Mouse (Mus musculus): ENCODE measurements around the gene Chn2. TPM values are rescaled to one million over a fixed set of nuclear protein-coding genes. Genes with fewer than 3 reads are reported as not detected.
"Not testable (repeated sequence)": the region's sequence is repeated elsewhere in the genome, so short reads cannot be mapped to it uniquely, and the experiment has no call there.

Chn2 gene
- polyA plus RNA-seq, 1 experiment from 2014 or later: 6.2 TPM

DNA sequence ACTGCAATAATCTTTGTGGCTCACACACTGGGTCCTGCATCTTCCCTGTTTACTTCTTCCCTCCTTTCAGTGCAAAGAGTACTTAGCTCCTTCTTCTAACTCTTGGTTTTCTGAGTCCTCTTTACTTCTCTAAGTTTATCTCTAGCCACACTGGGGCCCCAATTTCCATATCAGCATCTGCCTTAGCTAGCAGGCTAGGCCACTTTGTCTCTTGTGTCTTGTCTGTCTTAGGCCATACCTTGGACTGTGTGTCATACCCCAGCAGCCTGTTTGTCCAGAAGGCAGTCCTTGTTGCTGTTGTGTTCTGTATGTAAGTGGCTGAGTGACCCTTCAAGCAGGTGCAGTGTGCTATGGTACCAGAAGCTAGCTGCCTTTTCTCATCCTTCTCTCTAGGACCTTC, 124.3 kb downstream of the Chn2 start:
- Histone ChIP-seq H3K9ac (ENCODE audit: low read depth, low read length) (no peak overlapping the region), H3K4me2 (no peak overlapping the region), H3K27ac (ENCODE audit: low read depth, low read length) (no peak overlapping the region), H3K4me1 (ENCODE audit: control insufficient read depth, insufficient read depth, low read length) (no peaks in the 10 kb centered on the region), H3K27me3 (ENCODE audit: control insufficient read depth, insufficient read depth, low read length) (no peaks in the 10 kb centered on the region), H3K4me3 (ENCODE audit: low read depth, low read length) (no peak overlapping the region), H3K36me3 (ENCODE audit: control insufficient read depth, insufficient read depth, low read length) (no peaks in the 10 kb centered on the region), H3K9me3 (replicated peaks; ENCODE audit: control insufficient read depth, low read length) (no peaks in the 10 kb centered on the region)
- no peak for ATAC-seq (replicated peaks; ENCODE audit: insufficient number of reproducible peaks, low FRiP score, low TSS enrichment)

DNA sequence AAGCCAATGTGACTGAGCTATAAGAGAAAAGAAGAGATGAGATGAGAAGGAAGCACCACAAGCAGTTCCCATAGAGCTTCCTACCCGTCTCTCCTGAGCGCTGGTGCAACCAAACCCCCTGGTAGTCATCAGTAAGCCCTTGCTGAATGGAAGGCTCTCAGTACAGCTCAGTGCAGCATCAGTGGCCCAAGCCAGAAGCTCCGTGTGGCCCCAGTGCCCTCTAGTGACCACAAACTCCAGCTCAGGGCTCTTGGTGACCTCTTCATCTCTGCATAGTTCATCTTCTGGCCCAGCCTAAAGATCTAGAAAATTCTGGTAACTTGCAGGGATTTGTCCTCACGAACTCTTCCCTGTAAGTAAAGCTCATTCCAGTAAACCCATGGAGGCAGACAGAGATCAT, 125.4 kb downstream of the Chn2 start:
- Histone ChIP-seq H3K4me3 (ENCODE audit: low read depth, low read length) (no peak overlapping the region), H3K9ac (ENCODE audit: low read depth, low read length) (no peak overlapping the region), H3K4me1 (ENCODE audit: control insufficient read depth, insufficient read depth, low read length) (no peaks in the 10 kb centered on the region), H3K36me3 (ENCODE audit: control insufficient read depth, insufficient read depth, low read length) (no peaks in the 10 kb centered on the region), H3K27ac (ENCODE audit: low read depth, low read length) (no peak overlapping the region), H3K9me3 (replicated peaks; ENCODE audit: control insufficient read depth, low read length) (no peaks in the 10 kb centered on the region), H3K27me3 (ENCODE audit: control insufficient read depth, insufficient read depth, low read length) (no peaks in the 10 kb centered on the region), H3K4me2 (no peak overlapping the region)
- WGBS (ENCODE audit: insufficient replicate concordance): 26% methylated on average over 4 of the region's 4 CpGs
- no peak for ATAC-seq (replicated peaks; ENCODE audit: insufficient number of reproducible peaks, low FRiP score, low TSS enrichment)

DNA sequence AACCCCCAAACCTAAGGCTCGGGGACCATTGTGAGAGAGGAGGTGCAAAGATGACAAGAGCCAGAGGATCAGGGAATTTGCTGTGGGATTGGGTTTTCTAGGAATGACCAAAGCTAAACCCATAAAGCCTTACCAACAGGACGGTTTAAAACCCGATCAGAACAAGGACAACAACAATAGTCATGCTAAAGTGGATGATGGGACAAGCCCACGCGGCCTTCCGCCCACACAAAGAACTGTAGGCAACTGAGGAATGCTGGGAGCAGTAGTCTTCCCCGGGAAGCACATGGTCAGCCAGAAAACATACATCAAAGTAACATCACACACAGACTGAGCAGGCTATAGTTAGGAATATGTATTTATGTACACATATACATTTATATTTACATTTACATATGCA, 125.9 kb downstream of the Chn2 start:
- Histone ChIP-seq H3K4me2 (no peak overlapping the region), H3K27me3 (ENCODE audit: control insufficient read depth, insufficient read depth, low read length) (no peaks in the 10 kb centered on the region), H3K9ac (ENCODE audit: low read depth, low read length) (no peak overlapping the region), H3K4me3 (ENCODE audit: low read depth, low read length) (no peak overlapping the region), H3K9me3 (replicated peaks; ENCODE audit: control insufficient read depth, low read length) (no peaks in the 10 kb centered on the region), H3K36me3 (ENCODE audit: control insufficient read depth, insufficient read depth, low read length) (no peaks in the 10 kb centered on the region), H3K27ac (ENCODE audit: low read depth, low read length) (no peak overlapping the region), H3K4me1 (ENCODE audit: control insufficient read depth, insufficient read depth, low read length) (no peaks in the 10 kb centered on the region)
- 82% methylated on average over 7 of the region's 7 CpGs for WGBS (ENCODE audit: insufficient replicate concordance)
- ATAC-seq (replicated peaks; ENCODE audit: insufficient number of reproducible peaks, low FRiP score, low TSS enrichment): no peak

DNA sequence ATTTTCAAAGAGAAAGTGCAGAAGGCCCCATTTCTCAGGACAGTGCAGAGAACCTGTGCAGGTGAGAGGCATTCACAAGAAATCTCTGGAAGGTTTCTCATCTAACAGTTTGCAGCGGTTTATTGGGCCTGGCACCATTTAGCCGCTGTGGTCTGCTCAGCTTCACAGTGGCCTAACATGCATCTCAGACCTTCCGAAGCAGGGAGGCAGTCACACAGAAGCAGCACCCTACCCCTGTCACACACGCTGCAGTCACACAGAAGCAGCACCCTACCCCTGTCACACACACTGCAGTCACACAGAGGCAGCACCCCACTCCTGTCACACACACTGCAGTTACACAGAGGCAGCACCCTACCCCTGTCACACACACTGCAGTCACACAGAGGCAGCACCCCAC, 126.5 kb downstream of the Chn2 start:
- no peak overlapping the region for H3K9ac ChIP-seq (ENCODE audit: low read depth, low read length)
- H3K9me3 ChIP-seq (replicated peaks; ENCODE audit: control insufficient read depth, low read length): no peaks in the 10 kb centered on the region
- no peak overlapping the region for H3K4me3 ChIP-seq (ENCODE audit: low read depth, low read length)
- H3K4me1 ChIP-seq (ENCODE audit: control insufficient read depth, insufficient read depth, low read length): no peaks in the 10 kb centered on the region
- no peak for ATAC-seq (replicated peaks; ENCODE audit: insufficient number of reproducible peaks, low FRiP score, low TSS enrichment)
- H3K27ac ChIP-seq (ENCODE audit: low read depth, low read length): no peak overlapping the region
- no peaks in the 10 kb centered on the region for H3K36me3 ChIP-seq (ENCODE audit: control insufficient read depth, insufficient read depth, low read length)
- WGBS (ENCODE audit: insufficient replicate concordance): 82% methylated on average over 4 of the region's 4 CpGs
- H3K27me3 ChIP-seq (ENCODE audit: control insufficient read depth, insufficient read depth, low read length): no peaks in the 10 kb centered on the region
- no peak overlapping the region for H3K4me2 ChIP-seq

DNA sequence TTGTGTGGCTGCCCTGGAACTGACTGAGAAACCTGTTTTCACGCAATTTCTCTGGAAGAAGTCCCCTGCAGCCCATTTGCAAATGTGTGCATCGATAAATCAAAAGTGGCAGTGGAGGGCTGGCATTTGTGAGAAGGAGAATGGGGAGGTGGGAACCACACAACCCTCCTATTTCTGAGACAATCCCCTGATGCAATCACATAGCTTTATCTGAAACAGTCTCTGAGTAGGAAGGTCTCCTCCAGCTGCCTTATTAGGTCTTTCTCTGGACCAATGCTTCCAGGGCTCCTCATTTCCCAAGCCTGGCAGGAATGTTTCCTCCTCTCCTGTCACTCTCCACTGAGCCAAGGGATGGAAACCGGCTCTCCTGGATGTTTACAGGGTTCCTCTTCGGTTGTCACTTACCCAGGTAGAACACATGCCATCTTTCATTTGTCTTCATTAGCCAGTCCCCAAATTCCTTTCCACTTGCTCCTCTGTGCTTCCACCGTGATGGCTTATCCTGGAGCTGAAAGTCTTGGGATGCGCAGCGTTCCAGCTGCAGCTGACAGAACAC, 127.7 kb downstream of the Chn2 start:
- Histone ChIP-seq H3K27ac (ENCODE audit: low read depth, low read length) (no peak overlapping the region), H3K9me3 (replicated peaks; ENCODE audit: control insufficient read depth, low read length) (no peaks in the 10 kb centered on the region), H3K4me2 (no peak overlapping the region), H3K4me3 (ENCODE audit: low read depth, low read length) (no peak overlapping the region), H3K4me1 (ENCODE audit: control insufficient read depth, insufficient read depth, low read length) (no peaks in the 10 kb centered on the region), H3K9ac (ENCODE audit: low read depth, low read length) (no peak overlapping the region), H3K36me3 (ENCODE audit: control insufficient read depth, insufficient read depth, low read length) (no peaks in the 10 kb centered on the region), H3K27me3 (ENCODE audit: control insufficient read depth, insufficient read depth, low read length) (no peaks in the 10 kb centered on the region)
- no peak for ATAC-seq (replicated peaks; ENCODE audit: insufficient number of reproducible peaks, low FRiP score, low TSS enrichment)
- WGBS (ENCODE audit: insufficient replicate concordance): 63% methylated on average over 7 of the region's 7 CpGs

DNA sequence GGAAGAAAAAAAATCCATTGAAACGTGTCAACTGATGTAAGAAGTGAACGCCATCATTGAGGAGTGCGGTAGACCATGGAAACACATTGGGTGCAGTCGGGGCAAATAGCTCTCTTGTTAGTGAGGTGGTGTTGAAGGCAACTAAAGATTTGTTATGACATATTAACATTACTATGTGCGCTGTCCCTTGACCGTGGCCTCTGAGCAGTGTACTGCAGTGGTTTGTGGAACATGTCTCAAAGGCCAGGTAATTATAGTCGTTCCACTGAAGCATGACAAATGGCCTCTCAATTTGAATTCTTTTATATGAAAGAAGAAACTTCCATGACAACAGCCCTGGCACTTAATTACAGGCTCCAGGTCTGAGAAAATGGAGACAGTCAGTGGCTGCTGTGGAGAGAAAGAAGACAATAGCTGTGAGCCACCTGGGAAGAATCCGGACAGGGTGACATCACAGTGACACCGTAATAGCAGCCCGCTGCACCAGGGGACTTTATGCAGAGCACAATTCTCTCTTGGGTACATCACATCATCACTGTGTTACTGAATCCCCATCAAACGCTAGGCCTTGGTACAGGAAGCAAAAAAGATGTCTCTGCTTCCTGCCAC, 131.0 kb downstream of the Chn2 start:
- H3K27ac ChIP-seq (ENCODE audit: low read depth, low read length): no peak overlapping the region
- no peak overlapping the region for H3K4me3 ChIP-seq (ENCODE audit: low read depth, low read length)
- H3K27me3 ChIP-seq (ENCODE audit: control insufficient read depth, insufficient read depth, low read length): no peaks in the 10 kb centered on the region
- H3K9me3 ChIP-seq (replicated peaks; ENCODE audit: control insufficient read depth, low read length): no peaks in the 10 kb centered on the region
- WGBS (ENCODE audit: insufficient replicate concordance): 80% methylated on average over 11 of the region's 11 CpGs
- H3K36me3 ChIP-seq (ENCODE audit: control insufficient read depth, insufficient read depth, low read length): no peaks in the 10 kb centered on the region
- no peak overlapping the region for H3K4me2 ChIP-seq
- no peak for ATAC-seq (replicated peaks; ENCODE audit: insufficient number of reproducible peaks, low FRiP score, low TSS enrichment)
- H3K9ac ChIP-seq (ENCODE audit: low read depth, low read length): no peak overlapping the region
- H3K4me1 ChIP-seq (ENCODE audit: control insufficient read depth, insufficient read depth, low read length): no peaks in the 10 kb centered on the region

DNA sequence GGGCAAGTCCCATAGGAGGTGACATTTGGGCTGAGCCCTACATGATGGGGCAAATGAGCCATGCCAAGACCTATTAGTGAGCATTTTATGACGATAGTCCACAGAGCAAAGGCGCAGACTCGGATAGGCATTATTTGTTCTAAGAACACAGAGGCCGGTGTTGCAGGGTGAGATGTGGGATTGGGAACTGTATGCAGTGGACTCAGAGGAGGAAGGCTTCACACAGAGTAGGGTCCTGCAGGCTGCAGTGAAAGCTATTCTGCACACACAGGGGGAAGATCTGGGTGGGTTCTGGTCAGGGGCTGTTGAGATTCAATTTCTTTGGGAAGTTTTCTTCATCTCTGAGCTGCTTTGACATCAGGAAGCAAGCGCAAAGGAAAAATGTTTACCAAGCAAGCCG, 132.0 kb downstream of the Chn2 start:
- H3K9ac ChIP-seq (ENCODE audit: low read depth, low read length): no peak overlapping the region
- no peaks in the 10 kb centered on the region for H3K27me3 ChIP-seq (ENCODE audit: control insufficient read depth, insufficient read depth, low read length)
- H3K36me3 ChIP-seq (ENCODE audit: control insufficient read depth, insufficient read depth, low read length): no peaks in the 10 kb centered on the region
- 82% methylated on average over 6 of the region's 6 CpGs for WGBS (ENCODE audit: insufficient replicate concordance)
- H3K27ac ChIP-seq (ENCODE audit: low read depth, low read length): no peak overlapping the region
- H3K4me2 ChIP-seq: no peak overlapping the region
- no peak for ATAC-seq (replicated peaks; ENCODE audit: insufficient number of reproducible peaks, low FRiP score, low TSS enrichment)
- no peak overlapping the region for H3K4me3 ChIP-seq (ENCODE audit: low read depth, low read length)
- no peaks in the 10 kb centered on the region for H3K4me1 ChIP-seq (ENCODE audit: control insufficient read depth, insufficient read depth, low read length)
- no peaks in the 10 kb centered on the region for H3K9me3 ChIP-seq (replicated peaks; ENCODE audit: control insufficient read depth, low read length)

DNA sequence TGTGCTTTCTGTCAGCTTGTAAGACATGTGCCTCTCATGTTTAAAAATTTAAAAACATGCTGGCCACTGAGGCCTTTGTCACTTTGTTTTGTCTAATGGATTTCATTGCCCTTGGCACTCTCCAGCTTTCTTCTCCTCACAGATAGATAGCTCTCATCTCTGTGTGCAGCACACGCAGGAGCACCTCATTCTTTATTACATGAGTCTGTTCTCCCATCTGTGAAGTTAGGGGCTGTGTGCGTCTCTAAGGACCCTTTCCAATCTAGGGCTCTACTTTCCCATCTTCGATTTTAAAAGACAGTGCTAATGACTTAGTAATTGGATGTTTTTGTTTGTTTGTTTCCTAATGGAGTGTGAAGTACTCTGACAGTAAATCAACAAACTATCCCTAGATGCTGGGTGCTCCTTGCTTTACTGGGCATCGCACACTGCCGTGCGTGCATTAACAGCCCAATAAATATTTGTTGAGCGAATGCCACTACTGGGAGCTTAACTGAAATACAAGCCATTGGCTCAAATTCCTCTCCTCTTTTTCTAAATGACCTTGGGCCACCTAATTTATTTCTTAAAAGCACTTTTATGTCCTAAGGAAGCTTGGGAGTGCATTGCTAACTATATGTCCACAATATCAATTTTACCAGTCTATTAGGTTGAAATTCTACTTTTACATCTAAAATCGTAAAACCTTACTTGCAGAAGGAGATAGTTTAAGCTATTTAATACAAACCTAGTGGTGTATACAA, 136.3 kb downstream of the Chn2 start:
- ATAC-seq (replicated peaks; ENCODE audit: insufficient number of reproducible peaks, low FRiP score, low TSS enrichment): no peak
- Histone ChIP-seq H3K4me1 (ENCODE audit: control insufficient read depth, insufficient read depth, low read length) (no peaks in the 10 kb centered on the region), H3K36me3 (ENCODE audit: control insufficient read depth, insufficient read depth, low read length) (no peaks in the 10 kb centered on the region), H3K9me3 (replicated peaks; ENCODE audit: control insufficient read depth, low read length) (no peaks in the 10 kb centered on the region), H3K9ac (ENCODE audit: low read depth, low read length) (no peak overlapping the region), H3K27ac (ENCODE audit: low read depth, low read length) (no peak overlapping the region), H3K4me3 (ENCODE audit: low read depth, low read length) (no peak overlapping the region), H3K27me3 (ENCODE audit: control insufficient read depth, insufficient read depth, low read length) (no peaks in the 10 kb centered on the region), H3K4me2 (no peak overlapping the region)
- 78% methylated on average over 8 of the region's 8 CpGs for WGBS (ENCODE audit: insufficient replicate concordance)

DNA sequence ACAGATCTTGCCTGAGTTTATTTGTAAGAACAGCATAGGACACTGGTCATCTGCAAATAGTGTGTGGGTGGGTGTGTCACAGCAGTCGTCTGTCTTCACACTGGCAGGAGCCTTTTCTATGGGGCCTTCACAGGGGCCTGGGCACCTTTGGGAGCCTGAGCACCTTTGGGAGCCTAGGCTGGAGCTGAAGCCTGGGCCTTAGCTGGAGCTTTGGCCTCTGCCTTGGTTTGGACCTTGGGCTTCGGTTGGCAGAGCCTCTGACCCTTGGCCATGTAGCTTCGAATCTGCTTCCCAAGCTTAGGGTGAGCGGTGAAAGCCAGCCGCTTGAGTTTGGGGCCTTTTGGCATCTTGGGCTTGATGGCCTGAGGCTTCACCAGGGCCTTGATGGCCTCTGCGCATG, 137.7 kb downstream of the Chn2 start:
- H3K4me1 ChIP-seq (ENCODE audit: control insufficient read depth, insufficient read depth, low read length); H3K9ac ChIP-seq (ENCODE audit: low read depth, low read length); ATAC-seq (replicated peaks; ENCODE audit: insufficient number of reproducible peaks, low FRiP score, low TSS enrichment); H3K36me3 ChIP-seq (ENCODE audit: control insufficient read depth, insufficient read depth, low read length); H3K4me2 ChIP-seq; H3K27ac ChIP-seq (ENCODE audit: low read depth, low read length); H3K9me3 ChIP-seq (replicated peaks; ENCODE audit: control insufficient read depth, low read length); H3K4me3 ChIP-seq (ENCODE audit: low read depth, low read length); H3K27me3 ChIP-seq (ENCODE audit: control insufficient read depth, insufficient read depth, low read length): not testable (repeated sequence)
- WGBS (ENCODE audit: insufficient replicate concordance): 89% methylated on average over 6 of the region's 6 CpGs

Data from heart, embryonic 11.5 days (tissue).